Mouse (Mus musculus): ENCODE data around the gene Gm2956. TPM values are rescaled to one million over a fixed set of nuclear protein-coding genes. Genes with fewer than 3 reads are reported as not detected.
"Not testable (repeated sequence)": the region's sequence is repeated elsewhere in the genome, so short reads cannot be mapped to it uniquely, and the experiment has no call there.

The Gm2956 gene
- total RNA-seq (2014; rRNA removed) (1.2 TPM in 1 of 2 replicates, not detected in the other), polyA plus RNA-seq (2015; fragmentation: Nextera tagmentation; extraction: Ambion mirVana) (0.16 TPM in 1 of 2 replicates, not detected in the other)

- H3K27ac ChIP-seq; H3K27me3 ChIP-seq (ENCODE audit: insufficient read depth, low read length); DNase-seq (ENCODE audit: low spot score); ATAC-seq; H3K9ac ChIP-seq (replicated peaks; ENCODE audit: low read length); H3K4me1 ChIP-seq (ENCODE audit: insufficient read depth, low read length); H3K9me3 ChIP-seq (ENCODE audit: low read length); H3K36me3 ChIP-seq (ENCODE audit: insufficient read depth, low read length): not testable (repeated sequence)
- H3K4me2 ChIP-seq (ENCODE audit: low read depth, low read length) = peak within 1 kb of the TSS; percentile 38; the same call in 1 of the 2 replicates
- TF ChIP-seq CTCF (IDR thresholded peaks at IDR 0.05; ENCODE audit: low read depth) = peak; percentile 41
- H3K4me3 ChIP-seq (ENCODE audit: low read length) = peak within 1 kb of the TSS; percentile 31
- WGBS = 0% methylated on average over 3 of the region's 37 CpGs
Measured at GRCm38 (mm10) chr14:3332087-3332677, at the start of gene Gm2956. Gene Gm2956, plus strand, starts transcription at chr14:3332627.

DNA sequence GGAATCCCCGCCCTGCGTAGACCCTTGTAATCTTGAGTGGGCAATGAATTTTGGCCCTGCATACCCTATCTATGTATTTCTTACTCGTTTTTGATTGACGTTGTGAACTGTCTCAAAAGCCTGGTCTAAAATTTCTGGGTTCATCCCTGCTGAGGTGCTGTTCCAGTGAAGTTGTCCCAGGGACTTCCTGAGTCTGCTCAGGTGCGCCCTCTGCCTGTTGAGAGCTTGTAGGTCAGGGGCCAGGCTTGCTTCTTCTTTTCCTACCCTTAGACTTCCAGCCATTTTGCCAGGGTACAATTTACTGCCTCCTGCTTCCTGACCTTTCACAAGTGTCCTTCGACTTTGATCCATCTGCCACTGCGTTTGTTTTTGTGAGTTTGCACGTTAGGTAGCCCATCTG, 979 bp downstream of the Gm2956 start:
- 1% methylated on average over 3 of the region's 8 CpGs for WGBS

GRCm38 (mm10) chr14:3394793-3395192, 62.4 kb downstream of the Gm2956 start, which contains the start of gene Gm10413:
Gene Gm10413, plus strand, starts transcription at chr14:3395093.
- H3K9ac ChIP-seq (replicated peaks; ENCODE audit: low read length); H3K4me3 ChIP-seq (ENCODE audit: low read length); H3K4me2 ChIP-seq (ENCODE audit: low read depth, low read length); H3K36me3 ChIP-seq (ENCODE audit: insufficient read depth, low read length); H3K4me1 ChIP-seq (ENCODE audit: insufficient read depth, low read length); DNase-seq (ENCODE audit: low spot score); ATAC-seq; H3K27ac ChIP-seq; H3K27me3 ChIP-seq (ENCODE audit: insufficient read depth, low read length); H3K9me3 ChIP-seq (ENCODE audit: low read length): not testable (repeated sequence)
- no CpG with 5 or more reads among the region's 2 CpGs for WGBS

More for the DNA sequence above, 979 bp downstream of the Gm2956 start:
- 0 out of 2 replicates have a peak overlapping the region, but pooled peaks have one; percentile 10 for H3K4me2 ChIP-seq (ENCODE audit: low read depth, low read length)
- H3K4me3 ChIP-seq (ENCODE audit: low read length); H3K9ac ChIP-seq (replicated peaks; ENCODE audit: low read length); H3K27ac ChIP-seq; H3K36me3 ChIP-seq (ENCODE audit: insufficient read depth, low read length); H3K4me1 ChIP-seq (ENCODE audit: insufficient read depth, low read length); H3K9me3 ChIP-seq (ENCODE audit: low read length); H3K27me3 ChIP-seq (ENCODE audit: insufficient read depth, low read length); ATAC-seq: not testable (repeated sequence)
- TF ChIP-seq CTCF (IDR thresholded peaks at IDR 0.05; ENCODE audit: low read depth) = peak; percentile 62
- DNase-seq (ENCODE audit: low spot score) = peak; percentile 49

Other genes with a start within 250 kb of the Gm2956 start
- gene Gm10340, start 198.6 kb upstream of the Gm2956 start, total RNA-seq (2014; rRNA removed) = not detected in 2 replicates
- not detected in 2 replicates for gene Gm10340, start 198.6 kb upstream of the Gm2956 start, polyA plus RNA-seq (2015; fragmentation: Nextera tagmentation; extraction: Ambion mirVana)
- 1.6 TPM in 1 of 2 replicates, not detected in the other for gene Gm5795, start 144.4 kb upstream of the Gm2956 start, total RNA-seq (2014; rRNA removed)
- gene Gm5795, start 144.4 kb upstream of the Gm2956 start, polyA plus RNA-seq (2015; fragmentation: Nextera tagmentation; extraction: Ambion mirVana) = 0.19 and 0.20 TPM in 2 replicates
- gene D830030K20Rik, start 124.1 kb upstream of the Gm2956 start, total RNA-seq (2014; rRNA removed) = 10.3 and 13.3 TPM in 2 replicates
- 29.5 and 31.8 TPM in 2 replicates for gene D830030K20Rik, start 124.1 kb upstream of the Gm2956 start, polyA plus RNA-seq (2015; fragmentation: Nextera tagmentation; extraction: Ambion mirVana)
- not detected in 2 replicates for gene Gm10413, start 62.5 kb downstream of the Gm2956 start, total RNA-seq (2014; rRNA removed)
- not detected in 2 replicates for gene Gm10413, start 62.5 kb downstream of the Gm2956 start, polyA plus RNA-seq (2015; fragmentation: Nextera tagmentation; extraction: Ambion mirVana)
- gene Gm10409, start 80.0 kb downstream of the Gm2956 start, total RNA-seq (2014; rRNA removed) = 6.5 and 6.6 TPM in 2 replicates
- 18.0 and 22.7 TPM in 2 replicates for gene Gm10409, start 80.0 kb downstream of the Gm2956 start, polyA plus RNA-seq (2015; fragmentation: Nextera tagmentation; extraction: Ambion mirVana)
- 6.1 and 8.1 TPM in 2 replicates for gene Gm3005, start 95.5 kb downstream of the Gm2956 start, total RNA-seq (2014; rRNA removed)
- 7.3 and 12.2 TPM in 2 replicates for gene Gm3005, start 95.5 kb downstream of the Gm2956 start, polyA plus RNA-seq (2015; fragmentation: Nextera tagmentation; extraction: Ambion mirVana)
- gene Gm10408, start 116.8 kb downstream of the Gm2956 start, total RNA-seq (2014; rRNA removed) = not detected in 2 replicates
- gene Gm10408, start 116.8 kb downstream of the Gm2956 start, polyA plus RNA-seq (2015; fragmentation: Nextera tagmentation; extraction: Ambion mirVana) = not detected in 2 replicates

Measured in hindbrain, postnatal 0 days (tissue).